Mouse (Mus musculus) megakaryocyte, embryonic 14.5 days (primary cell): ENCODE results near the gene Dnm1l.

ENCODE experiments used
- FLI1 ChIP-seq: IDR thresholded peaks from 2 replicates; pipeline ENCODE4 v1.6.1; 2012; ENCODE audit warnings: low read length, inconsistent platforms, mixed read lengths
- GATA1 ChIP-seq: IDR thresholded peaks from 3 replicates; pipeline ENCODE4 v1.6.1; 2012; ENCODE audit warnings: mixed read lengths, low read length, inconsistent platforms, borderline replicate concordance

DNA sequence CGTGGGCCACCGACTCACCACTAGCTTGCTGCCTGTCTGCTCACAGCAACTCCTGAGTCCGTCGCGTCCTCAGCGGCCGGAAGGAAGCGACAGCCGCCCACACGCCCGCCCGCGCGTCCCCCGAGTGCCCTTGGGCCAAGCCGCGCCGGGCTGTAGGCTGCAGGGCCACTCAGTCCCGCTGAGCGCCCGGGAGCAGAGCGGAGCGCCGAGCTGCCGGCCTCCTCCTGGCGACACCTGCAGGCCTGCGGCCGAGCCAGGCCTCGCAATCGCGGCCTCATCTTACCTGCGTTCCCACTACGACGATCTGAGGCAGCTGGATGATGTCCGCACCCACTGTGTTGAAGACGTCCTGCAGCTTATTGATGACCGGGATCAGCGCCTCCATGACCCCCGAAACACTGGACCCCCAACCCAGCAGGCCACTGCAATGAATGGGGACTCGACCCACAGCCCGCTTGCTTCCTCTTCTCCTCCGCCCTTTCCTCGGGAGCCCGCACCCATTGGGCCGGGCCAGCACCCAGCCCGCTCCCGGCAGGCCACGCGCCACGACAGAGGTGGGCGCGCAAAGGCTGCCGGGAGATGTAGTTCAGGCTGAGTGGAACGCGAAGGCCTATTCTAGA lies at the start of gene Dnm1l:
- TF ChIP-seq FLI1: no peak
- no peak for TF ChIP-seq GATA1
